Mouse (Mus musculus): ENCODE measurements around the gene Pigl.
A peak's percentile ranks its signal among the peaks of the same experiment; 100 is the strongest.
"Not testable (repeated sequence)": the region's sequence is repeated elsewhere in the genome, so short reads cannot be mapped to it uniquely, and the experiment has no call there.

Gene Pigl

GRCm38 (mm10) chr11:62466546-62466945 is 8.3 kb downstream of the Pigl start:
- peak; percentile 33 to 56 for DNase-seq (ENCODE audit: low read depth in 1 of 2, low spot score in 2 of 2)

- DNase-seq (ENCODE audit: low read depth in 1 of 2, low spot score in 2 of 2) = not testable (repeated sequence)
Observed at GRCm38 (mm10) chr11:62467289-62467688, 9.0 kb downstream of the Pigl start.

GRCm38 (mm10) chr11:62470451-62470850 is 12.2 kb downstream of the Pigl start:
- no peak for DNase-seq (ENCODE audit: low read depth in 1 of 2, low spot score in 2 of 2)

- no peak for DNase-seq (ENCODE audit: low read depth in 1 of 2, low spot score in 2 of 2)
Observed at GRCm38 (mm10) chr11:62473516-62473915, 15.3 kb downstream of the Pigl start.

- DNase-seq (ENCODE audit: low read depth in 1 of 2, low spot score in 2 of 2) = no peak
Observed at GRCm38 (mm10) chr11:62476156-62476555, 17.9 kb downstream of the Pigl start.

- no peak for DNase-seq (ENCODE audit: low read depth in 1 of 2, low spot score in 2 of 2)
Observed at GRCm38 (mm10) chr11:62478931-62479330, 20.7 kb downstream of the Pigl start.

DNA sequence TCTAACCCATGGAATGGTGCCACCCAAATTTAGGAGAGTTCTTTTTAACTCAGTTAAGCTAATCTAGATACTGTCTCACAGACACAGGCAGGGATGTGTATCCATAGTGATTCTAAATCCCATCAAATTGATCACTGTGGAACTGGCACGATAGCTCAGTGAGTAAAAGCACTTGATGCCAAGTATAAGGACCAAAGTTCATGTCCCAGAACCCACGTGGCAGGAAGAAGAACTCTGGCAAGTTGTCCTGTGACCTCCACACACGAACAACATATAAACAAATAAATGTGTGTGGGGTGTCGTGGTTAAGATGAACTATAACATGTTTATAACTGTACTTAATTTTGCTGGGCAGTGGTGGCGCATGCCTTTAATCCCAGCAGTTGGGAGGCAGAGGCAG is 21.3 kb downstream of the Pigl start:
- no peak for DNase-seq (ENCODE audit: low read depth in 1 of 2, low spot score in 2 of 2)

GRCm38 (mm10) chr11:62486949-62487348 is 28.7 kb downstream of the Pigl start:
- no peak for DNase-seq (ENCODE audit: low read depth in 1 of 2, low spot score in 2 of 2)

DNA sequence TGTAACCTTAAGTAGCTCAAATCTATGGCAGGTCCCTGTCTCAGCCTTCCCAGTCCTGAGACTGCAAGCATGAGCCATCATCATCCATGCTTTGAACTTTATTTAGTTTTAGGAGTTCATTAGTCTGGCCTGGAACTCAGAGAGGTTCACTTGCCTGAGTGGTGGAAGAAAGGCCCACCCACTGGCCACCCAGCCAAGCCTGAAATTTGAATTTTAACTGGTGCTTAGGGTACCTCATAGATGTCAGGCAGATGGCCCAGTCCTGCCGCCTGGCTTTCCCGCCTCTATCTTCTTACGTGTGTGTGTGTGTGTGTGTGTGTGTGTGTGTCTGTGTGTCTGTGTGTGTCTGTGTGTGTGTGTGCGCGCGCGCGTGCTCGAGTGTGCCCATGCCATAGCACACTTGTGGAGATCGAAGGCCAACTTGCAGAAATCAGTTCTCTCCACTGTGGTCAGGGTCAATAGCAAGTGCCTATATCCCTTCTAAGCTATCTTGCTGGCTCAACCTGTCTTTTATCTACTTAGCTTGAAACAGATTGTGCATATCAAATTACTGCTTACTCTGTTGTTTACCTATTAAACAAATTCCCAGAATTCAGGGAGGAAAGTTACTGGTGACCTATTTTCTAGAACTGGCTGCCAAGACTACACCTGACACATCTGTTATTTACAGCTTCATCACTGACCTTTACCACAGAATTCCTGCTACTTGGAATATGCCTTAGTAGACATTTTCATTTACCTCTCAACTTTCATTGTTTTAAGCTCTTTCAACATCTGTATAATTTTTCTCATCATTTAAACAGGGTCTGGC is 29.5 kb downstream of the Pigl start:
- no peak for DNase-seq (ENCODE audit: low read depth in 1 of 2, low spot score in 2 of 2)

DNA sequence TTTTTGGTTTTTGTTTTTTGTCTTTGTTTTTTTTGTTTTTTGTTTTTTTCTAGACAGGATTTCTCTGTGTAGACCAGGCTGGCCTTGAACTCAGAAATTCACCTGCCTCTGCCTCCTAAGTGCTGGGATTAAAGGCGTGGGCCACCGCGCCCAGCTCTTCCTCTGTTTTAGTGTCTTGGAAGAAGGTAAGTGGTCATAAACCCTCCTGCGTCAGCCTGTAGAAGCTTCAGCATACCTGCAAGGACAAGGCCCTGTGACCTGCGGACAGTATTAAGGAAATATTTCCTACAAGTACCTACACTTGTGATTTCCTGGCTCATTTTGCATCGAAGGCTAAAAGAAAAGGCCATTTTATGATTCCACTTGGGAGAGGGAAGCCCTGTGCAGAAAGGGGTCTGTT is 35.4 kb downstream of the Pigl start:
- DNase-seq (ENCODE audit: low read depth in 1 of 2, low spot score in 2 of 2) = no peak

DNA sequence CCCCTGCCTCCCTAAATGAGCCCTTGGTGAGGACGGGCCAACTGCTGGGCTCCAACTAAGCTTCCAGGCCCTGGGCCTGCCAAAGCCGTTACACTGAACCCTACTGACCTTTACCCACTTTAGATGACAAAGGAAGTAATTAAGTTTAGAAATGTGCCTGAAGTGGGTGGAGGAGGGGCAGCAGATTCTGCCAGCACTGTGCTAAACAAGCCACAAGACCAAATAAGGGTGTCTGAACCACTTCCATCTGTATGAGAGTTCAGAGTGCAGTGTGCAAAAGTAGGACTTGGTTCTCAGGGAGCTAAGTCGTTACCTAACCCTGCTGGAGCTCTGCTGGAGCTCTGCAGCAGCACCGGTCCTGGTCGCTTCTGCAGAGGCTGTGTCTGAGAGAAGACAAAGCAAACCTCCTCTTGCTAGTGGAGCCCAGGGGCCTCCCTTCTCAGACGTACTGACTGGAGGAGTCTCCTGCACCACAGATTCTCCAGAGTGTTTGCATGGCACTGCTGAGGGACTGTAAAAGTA is 36.6 kb downstream of the Pigl start:
- peak; percentile 14 to 36 for DNase-seq (ENCODE audit: low read depth in 1 of 2, low spot score in 2 of 2)

- DNase-seq (ENCODE audit: low read depth in 1 of 2, low spot score in 2 of 2) = no peak
Observed at GRCm38 (mm10) chr11:62495276-62495801, 37.1 kb downstream of the Pigl start.

- DNase-seq (ENCODE audit: low read depth in 1 of 2, low spot score in 2 of 2) = no peak
Observed at GRCm38 (mm10) chr11:62496151-62496715, 38.0 kb downstream of the Pigl start.

GRCm38 (mm10) chr11:62497181-62497580 is 38.9 kb downstream of the Pigl start:
- DNase-seq (ENCODE audit: low read depth in 1 of 2, low spot score in 2 of 2) = no peak

- DNase-seq (ENCODE audit: low read depth in 1 of 2, low spot score in 2 of 2) = no peak
Observed at GRCm38 (mm10) chr11:62498802-62499201, 40.5 kb downstream of the Pigl start.

GRCm38 (mm10) chr11:62500529-62500928 is 42.3 kb downstream of the Pigl start:
- DNase-seq (ENCODE audit: low read depth in 1 of 2, low spot score in 2 of 2) = no peak

- DNase-seq (ENCODE audit: low read depth in 1 of 2, low spot score in 2 of 2) = no peak
Observed at GRCm38 (mm10) chr11:62507683-62508082, 49.4 kb downstream of the Pigl start.

GRCm38 (mm10) chr11:62508365-62508764 is 50.1 kb downstream of the Pigl start:
- DNase-seq (ENCODE audit: low read depth in 1 of 2, low spot score in 2 of 2) = not testable (repeated sequence)

DNA sequence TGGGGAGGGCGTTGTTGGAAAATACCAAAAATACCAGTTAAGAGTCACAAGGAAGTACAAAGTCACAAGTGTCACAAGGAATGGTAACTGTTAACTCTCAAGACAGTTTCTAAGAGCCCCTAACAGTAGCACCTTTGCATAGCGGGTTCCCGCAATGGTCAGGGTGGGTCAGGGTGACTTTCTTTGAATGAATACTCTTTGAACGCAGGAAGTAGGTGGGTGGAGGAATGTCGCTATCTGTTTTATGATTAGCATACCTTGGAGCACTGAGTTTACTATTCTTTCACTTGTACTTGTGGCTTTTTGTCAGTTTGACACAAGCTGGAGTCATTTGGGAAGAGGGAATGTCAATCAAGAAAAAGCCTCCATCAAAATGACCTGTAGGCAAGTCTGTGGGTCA is 50.6 kb downstream of the Pigl start:
- DNase-seq (ENCODE audit: low read depth in 1 of 2, low spot score in 2 of 2) = not testable (repeated sequence)

DNA sequence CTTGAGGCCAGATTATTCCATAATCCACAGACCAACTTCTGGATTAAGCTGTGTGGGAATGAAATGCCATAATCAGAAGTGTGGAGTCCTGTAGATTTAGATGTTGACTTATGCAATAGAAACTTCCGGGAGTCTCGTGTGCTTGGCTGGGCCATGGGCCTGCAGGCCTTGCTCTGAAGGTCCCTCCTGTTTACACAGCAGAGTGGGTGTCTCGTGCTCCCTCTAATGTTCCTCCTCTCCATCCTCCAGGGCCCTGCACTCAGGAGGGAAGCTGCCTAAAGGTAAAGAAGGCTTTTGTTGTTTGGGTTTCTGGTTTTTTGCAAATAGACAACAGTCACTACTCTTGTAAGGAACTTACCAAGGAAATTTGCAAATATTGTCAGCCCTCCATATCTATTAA is 51.3 kb downstream of the Pigl start:
- no peak for DNase-seq (ENCODE audit: low read depth in 1 of 2, low spot score in 2 of 2)

DNA sequence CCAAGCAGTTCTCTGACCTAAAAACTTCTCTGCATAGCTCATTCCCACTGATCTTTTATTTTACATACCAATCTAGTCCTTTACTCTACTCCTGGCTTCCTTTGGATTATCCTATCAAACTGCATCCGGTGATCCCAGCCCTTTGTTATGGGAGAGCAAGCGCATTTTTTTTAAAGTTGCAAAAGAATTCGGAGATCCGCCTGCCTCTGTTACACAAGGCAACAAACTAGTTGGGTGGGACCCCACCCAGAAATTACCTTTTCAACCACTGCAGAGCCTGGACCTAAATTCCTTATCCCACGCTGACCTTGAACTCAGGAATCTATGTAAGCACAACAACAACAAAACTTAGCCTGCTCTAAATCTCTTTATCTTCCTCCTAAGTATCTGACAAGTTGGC is 52.7 kb downstream of the Pigl start:
- DNase-seq (ENCODE audit: low read depth in 1 of 2, low spot score in 2 of 2) = no peak

- no peak for DNase-seq (ENCODE audit: low read depth in 1 of 2, low spot score in 2 of 2)
Observed at GRCm38 (mm10) chr11:62511444-62512202, 53.4 kb downstream of the Pigl start.

All from monocyte, adult 2 months (primary cell).